Mouse (Mus musculus): ENCODE measurements around the gene Osmr.

GRCm38 (mm10) chr15:6792846-6793245 is 81.9 kb downstream of the Osmr start:
- TF ChIP-seq CTCF (IDR thresholded peaks at IDR 0.05; ENCODE audit: low read depth, low read length) = no peak
- TF ChIP-seq POLR2A (IDR thresholded peaks at IDR 0.05; ENCODE audit: borderline replicate concordance, low read depth, low read length) = no peak

All from bone marrow macrophage, adult 2 months (primary cell).